Mouse (Mus musculus) cerebellum, postnatal 25 days (tissue): Measurements from ENCODE around the gene Kcnj11.

ENCODE experiments used
- DNase-seq, 2 experiments: peaks; one replicate each; pipeline ENCODE4 v3.0.0; 2021; ENCODE audit warnings: mixed read lengths in 2 of 2

Kcnj11 gene

DNA sequence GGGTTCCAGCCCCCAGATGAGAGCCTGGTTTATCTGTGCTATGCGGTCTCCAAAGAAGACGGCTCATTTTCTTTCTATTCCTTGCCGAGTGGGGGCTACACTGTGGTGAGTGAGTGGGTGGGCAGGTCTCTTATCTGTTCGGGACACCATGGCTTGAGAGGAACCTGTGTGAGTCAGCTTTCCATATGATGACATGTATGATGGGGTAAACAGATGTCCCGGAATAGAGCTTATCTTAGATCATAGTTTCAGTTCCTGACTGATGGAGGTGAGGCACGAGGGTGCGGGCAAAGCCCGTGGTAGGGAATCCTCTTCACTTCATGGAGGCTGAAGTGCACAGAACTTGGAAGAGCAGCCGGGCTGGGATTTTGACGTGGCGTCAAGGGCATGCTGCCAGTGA is 54.7 kb downstream of the Kcnj11 start:
- DNase-seq = no peak

DNA sequence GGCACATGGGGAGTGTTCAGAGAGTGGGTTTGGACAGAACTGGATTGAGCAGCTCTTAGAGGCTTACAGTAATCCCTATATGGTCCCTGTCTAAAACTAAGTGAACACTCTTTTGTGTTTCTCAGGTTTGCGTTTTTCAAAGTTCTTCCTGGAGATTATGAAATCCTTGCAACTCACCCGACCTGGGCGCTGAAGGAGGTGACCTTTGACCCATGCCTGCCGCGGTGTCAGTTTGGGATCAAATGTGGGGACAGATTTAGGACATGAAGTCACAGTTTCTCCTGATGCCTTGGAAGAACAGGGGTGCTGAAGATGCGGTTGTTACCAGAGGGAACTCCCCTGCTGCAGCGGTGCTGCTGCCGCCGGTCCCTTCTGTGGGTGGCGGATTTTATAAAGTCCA is 56.5 kb downstream of the Kcnj11 start:
- no peak for DNase-seq
